Mouse (Mus musculus): ENCODE measurements around the gene Pkig. TPM values are rescaled to one million over a fixed set of nuclear protein-coding genes. Genes with fewer than 3 reads are reported as not detected.
"Not testable (repeated sequence)": the region's sequence is repeated elsewhere in the genome, so short reads cannot be mapped to it uniquely, and the experiment has no call there.

Pkig gene
- total RNA-seq, 2 experiments from 2014 or later: 93.9 to 125 TPM

DNA sequence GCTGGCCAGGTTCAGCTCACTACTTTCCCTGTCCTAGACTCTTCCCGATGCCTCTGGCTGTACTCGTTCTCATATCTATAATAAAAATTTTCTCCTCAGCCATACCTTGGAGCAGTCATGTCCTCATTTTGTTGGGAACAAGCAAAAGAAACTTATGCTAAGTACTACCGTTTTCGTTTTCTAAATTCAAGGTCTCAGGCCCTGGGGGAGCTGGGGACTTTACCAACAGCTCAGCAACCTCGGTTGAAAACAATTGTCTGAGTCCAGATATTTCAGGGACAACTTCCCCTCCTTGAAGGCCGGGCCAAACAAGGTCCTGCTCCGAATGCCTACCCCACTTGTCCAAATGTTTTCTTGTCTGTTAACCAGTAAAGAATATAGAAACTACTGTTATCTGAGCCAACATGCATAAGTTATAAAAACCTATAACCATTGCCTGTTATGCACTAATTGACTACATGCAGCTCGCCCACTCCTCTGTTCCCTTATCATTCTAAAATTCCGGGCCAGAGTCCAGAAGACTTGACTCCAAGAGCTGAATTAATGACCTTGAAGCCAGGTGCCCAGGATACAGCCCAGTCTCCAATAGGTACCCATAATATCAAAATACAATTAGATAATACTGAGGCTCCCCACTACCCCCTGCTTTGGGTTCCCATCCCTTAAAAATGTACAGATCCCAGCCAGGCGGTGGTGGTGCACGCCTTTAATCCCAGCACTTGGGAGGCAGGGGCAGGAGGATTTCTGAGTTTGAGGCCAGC, 12.3 kb upstream of the Pkig start:
- peak overlapping the region; percentile 98 for H3K27ac ChIP-seq
- DNase-seq: no peak
- H3K4me3 ChIP-seq: peak overlapping the region; percentile 96
- intact Hi-C loops (cut with DNase I): loop anchor here (1.0 kb wide), 2 partner anchors 12 to 70 kb away; partner anchors contain the start of gene Pkig
- TF ChIP-seq CTCF (IDR thresholded peaks at IDR 0.05): no peak

DNA sequence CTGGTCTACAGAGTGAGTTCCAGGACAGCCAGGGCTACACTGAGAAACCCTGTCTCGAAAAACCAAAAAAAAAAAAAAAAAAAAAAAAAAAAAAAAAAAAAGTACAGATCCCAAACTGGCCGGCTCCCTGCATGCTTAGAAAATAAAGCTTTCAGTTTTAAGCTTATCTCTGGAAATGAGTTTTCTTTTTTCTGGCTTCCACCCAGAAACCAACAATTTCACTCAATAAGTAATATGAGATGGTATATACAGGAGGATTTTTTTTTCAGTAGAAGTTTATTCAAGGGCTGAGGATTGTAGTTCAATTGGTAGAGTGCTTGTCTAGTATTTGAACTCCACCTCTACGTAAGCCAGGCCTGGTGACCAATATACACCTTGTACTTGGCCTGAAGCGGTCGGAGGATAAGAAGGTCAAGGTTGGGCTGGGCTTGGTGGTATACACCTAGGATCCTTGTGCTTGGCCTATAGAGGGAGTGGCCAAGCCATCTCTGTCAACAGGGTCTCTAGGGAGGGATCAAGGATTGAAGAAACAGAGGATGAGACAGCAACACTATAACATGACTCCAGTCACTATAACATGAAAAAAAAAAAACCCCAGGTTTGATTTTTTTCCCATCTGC, 11.6 kb upstream of the Pkig start:
- intact Hi-C loops (cut with DNase I): no loop called here
- no peak for TF ChIP-seq CTCF (IDR thresholded peaks at IDR 0.05)
- no peak overlapping the region for H3K4me3 ChIP-seq
- no peak for DNase-seq
- H3K27ac ChIP-seq: no peak overlapping the region

DNA sequence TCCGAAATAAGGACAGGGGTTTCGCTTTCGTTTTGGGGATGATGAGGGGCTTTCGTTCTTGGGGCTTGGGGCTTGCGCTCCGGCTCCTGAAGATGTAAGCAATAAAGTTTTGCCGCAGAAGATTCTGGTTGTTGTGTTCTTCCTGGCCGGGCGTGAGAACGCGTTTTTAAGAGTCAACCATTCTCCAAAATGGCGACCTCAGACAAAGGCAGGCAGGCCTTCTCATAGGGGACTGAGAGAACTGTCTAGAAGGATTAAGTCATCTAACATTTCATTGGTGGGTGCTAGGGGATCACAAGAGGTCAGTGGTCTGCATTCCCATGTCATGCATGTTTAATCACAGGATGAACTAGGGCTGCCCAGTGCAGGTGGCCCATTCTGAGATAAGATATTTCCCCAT, 2.5 kb upstream of the Pkig start:
- H3K27ac ChIP-seq, H3K4me3 ChIP-seq, DNase-seq: not testable (repeated sequence)
- intact Hi-C loops (cut with DNase I): loop anchor here (10.0 kb wide), 1 partner anchor 129 kb away; no protein-coding TSS in a partner anchor

DNA sequence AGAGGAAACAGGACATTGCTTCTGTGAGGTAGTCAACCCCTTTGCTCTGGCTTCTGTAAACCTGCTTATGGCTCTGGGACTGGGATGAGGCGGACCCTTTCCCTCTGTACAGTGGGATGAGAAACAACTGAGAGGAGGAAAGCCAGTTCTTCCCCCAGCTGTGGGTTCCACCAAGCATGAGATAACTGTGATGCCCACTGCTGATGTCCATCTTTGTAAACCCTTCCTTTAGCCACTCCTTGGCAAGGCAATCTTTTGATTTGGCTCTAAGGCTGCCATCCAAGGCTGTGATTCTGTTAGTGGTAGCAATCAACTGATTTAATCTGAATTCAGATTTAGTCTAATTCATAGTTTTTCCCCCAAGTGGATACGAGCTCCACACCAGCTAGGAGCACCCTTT, 700 bp upstream of the Pkig start:
- no peak overlapping the region for H3K4me3 ChIP-seq
- intact Hi-C loops (cut with DNase I): loop anchor here (10.0 kb wide), 1 partner anchor 127 kb away; no protein-coding TSS in a partner anchor
- no peak for DNase-seq
- TF ChIP-seq CTCF (IDR thresholded peaks at IDR 0.05): no peak
- H3K27ac ChIP-seq: no peak overlapping the region

DNA sequence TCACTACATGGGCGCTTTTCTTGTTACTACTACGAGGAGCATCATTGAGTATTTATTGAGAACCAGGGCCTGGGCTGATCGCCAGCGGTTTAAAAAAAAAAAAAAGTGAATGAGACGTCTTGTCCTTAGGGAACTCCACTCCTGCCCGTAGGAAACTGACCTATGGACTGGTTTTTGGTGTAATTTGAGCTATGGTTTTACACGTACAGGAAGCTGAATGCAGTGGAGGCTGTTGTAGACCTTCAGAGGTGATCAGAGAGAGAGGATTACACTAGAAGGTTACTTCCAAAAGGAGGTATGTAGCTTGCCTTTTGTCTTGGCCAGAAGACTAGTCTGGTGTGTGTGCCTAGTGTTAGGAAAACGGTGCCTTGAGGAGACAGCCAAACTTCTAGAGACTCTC, 755 bp downstream of the Pkig start:
- intact Hi-C loops (cut with DNase I): loop anchor here (1.0 to 10.0 kb wide), 3 partner anchors 14 to 126 kb away; partner anchors contain the start of gene Serinc3
- peak overlapping the region; percentile 95 for H3K27ac ChIP-seq
- peak overlapping the region; percentile 88 for H3K4me3 ChIP-seq
- DNase-seq: peak; percentile 37
- no peak for TF ChIP-seq CTCF (IDR thresholded peaks at IDR 0.05)

DNA sequence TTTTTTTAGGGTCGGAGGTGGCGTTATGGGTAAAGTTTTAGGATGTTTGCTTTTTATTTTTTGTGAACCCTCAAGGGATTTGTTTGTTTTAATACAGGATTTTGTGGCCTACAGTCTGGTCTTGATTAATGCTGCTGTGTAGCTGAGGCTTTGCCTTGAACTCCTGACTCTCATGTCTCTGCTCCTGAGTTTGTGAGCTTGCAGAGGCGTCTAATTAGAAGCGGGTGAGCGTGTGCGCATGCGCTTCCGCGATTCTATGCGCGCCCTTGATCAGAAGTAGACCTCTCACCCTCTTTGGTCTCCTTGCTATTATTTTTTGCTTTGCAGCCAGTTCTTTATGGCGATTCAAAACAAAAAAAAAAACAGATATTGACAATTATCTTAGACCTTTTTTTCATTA, 1.2 kb downstream of the Pkig start:
- no peak for TF ChIP-seq CTCF (IDR thresholded peaks at IDR 0.05)
- peak overlapping the region; percentile 88 for H3K4me3 ChIP-seq
- peak overlapping the region; percentile 95 for H3K27ac ChIP-seq
- intact Hi-C loops (cut with DNase I): loop anchor here (10.0 kb wide), 1 partner anchor 125 kb away; no protein-coding TSS in a partner anchor
- no peak for DNase-seq

DNA sequence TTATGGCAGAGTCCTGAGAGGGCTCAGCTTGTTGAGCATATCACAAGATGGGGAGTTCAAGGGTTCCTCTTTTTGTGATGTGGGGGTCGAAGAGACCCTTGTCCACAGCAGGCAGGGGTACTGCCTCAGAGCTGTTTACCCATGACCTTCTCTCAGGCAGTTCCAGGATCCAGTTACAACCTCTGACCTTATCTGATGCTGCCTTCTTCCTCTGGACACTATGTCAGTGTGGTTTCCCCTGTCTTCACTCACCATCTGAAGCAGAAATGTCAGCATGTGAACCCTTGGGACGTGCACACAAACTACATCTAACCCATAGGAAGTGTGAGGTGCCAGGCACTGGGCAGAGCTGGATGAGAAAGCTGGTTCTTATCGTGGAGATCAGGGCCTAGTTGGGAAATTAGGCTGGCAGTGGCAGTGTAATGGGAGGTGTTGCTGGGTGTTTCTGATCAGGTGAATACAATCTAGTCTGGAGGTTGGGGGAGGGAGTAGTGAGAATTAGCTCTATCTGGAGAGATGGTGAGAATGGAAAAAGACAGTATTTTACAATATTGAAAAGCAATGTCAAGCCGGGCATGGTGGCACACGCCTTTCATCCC, 2.0 kb downstream of the Pkig start:
- intact Hi-C loops (cut with DNase I): no loop called here
- H3K4me3 ChIP-seq: no peak overlapping the region
- no peak for DNase-seq
- peak overlapping the region; percentile 95 for H3K27ac ChIP-seq
- TF ChIP-seq CTCF (IDR thresholded peaks at IDR 0.05): no peak

GRCm38 (mm10) chr2:163661371-163661850, 3.2 kb downstream of the Pkig start:
- H3K27ac ChIP-seq: peak overlapping the region; percentile 95
- peak overlapping the region; percentile 54 for H3K4me3 ChIP-seq
- DNase-seq: peak; percentile 66
- no peak for TF ChIP-seq CTCF (IDR thresholded peaks at IDR 0.05)
- intact Hi-C loops (cut with DNase I): no loop called here

DNA sequence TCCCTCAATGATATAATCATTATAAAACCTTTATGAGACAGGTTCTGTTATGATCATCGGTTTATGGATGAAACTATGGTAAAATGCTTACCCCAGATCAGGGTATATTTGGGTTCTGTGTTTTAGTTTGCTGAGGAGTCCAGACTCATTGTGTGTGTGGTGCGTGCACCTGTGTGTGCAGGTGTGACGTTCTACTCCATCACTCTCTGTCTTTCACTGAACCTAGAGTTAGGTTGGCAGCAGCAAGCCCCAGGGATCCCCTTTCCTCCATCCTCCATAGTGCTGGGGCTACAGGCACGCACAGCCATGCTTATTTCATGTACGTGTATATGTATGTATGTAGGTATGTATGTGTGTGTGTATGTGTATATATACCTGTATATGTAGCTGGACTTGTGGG, 3.9 kb downstream of the Pkig start:
- intact Hi-C loops (cut with DNase I): no loop called here
- H3K27ac ChIP-seq: peak overlapping the region; percentile 95
- DNase-seq: no peak
- no peak for TF ChIP-seq CTCF (IDR thresholded peaks at IDR 0.05)
- H3K4me3 ChIP-seq: peak overlapping the region; percentile 54

DNA sequence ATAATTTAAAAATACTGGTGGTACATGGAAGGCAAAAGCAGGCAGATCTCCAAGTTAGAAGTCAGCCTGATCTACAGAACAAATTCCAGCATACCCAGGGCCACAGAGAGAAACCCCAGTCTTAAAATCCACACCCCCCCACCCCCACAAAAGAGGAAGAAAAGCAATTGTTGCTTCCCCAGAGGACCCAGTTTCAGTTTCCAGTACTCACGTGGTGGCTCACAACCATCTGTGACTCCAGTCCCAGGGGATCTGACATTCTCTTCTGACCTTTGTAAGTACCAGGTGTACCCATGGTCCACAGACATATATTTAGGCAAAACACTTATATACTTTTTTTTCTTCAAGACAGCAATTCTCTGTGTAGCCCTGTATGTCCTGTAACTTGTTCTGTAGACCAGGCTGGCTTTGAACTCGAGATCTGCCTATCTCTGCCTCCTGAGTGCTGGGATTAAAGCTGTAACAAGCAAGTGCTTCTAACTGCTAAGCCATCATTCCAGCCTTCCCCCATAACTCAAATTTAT, 4.6 kb downstream of the Pkig start:
- Histone ChIP-seq H3K4me3 (no peak overlapping the region; the same call in 1 of the 2 replicates), H3K27ac (peak overlapping the region; percentile 95)
- TF ChIP-seq CTCF (IDR thresholded peaks at IDR 0.05): no peak
- intact Hi-C loops (cut with DNase I): no loop called here
- DNase-seq: no peak

- DNase-seq: no peak
- H3K27ac ChIP-seq: peak overlapping the region; percentile 95
- intact Hi-C loops (cut with DNase I): no loop called here
- no peak overlapping the region for H3K4me3 ChIP-seq
- TF ChIP-seq CTCF (IDR thresholded peaks at IDR 0.05): no peak
Measured at GRCm38 (mm10) chr2:163663930-163664329, 5.7 kb downstream of the Pkig start.

DNA sequence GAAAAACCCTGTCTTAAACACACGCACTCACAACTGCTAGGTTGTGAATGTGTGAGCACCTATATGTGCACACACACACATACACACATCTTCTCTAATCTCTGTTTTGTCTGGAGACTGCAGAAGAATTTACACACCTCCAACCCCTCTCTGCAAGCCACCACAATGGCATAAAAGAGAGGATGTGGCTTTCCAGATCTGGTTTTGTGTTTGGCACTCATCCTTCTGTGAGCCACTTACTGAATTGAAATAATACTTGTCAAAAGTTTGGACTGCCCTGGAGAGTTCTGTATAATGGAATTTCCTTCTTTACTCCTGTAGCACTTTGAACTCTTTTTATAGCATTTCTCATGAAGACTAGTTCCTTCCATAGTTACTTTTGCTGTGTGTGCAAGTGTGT, 8.9 kb downstream of the Pkig start:
- no peak for TF ChIP-seq CTCF (IDR thresholded peaks at IDR 0.05)
- intact Hi-C loops (cut with DNase I): no loop called here
- no peak overlapping the region for H3K4me3 ChIP-seq
- DNase-seq: no peak
- H3K27ac ChIP-seq: no peak overlapping the region

Data from gastrocnemius, adult 2 months (tissue).